Mouse (Mus musculus) stomach, embryonic 15.5 days (tissue): ENCODE results near the gene Sytl2. TPM values are rescaled to one million over a fixed set of nuclear protein-coding genes. Genes with fewer than 3 reads are reported as not detected.
A peak's percentile ranks its signal among the peaks of the same experiment; 100 is the strongest.

ENCODE experiments used
- ATAC-seq: fragments of 200-750 bp; cut with Nextera tagmentation; 2 replicates; pipeline ENCODE4 v1.8.0; 2017; ENCODE audit warnings: low read depth, moderate number of reproducible peaks, moderate TSS enrichment; ENCODE audit not compliant: insufficient read depth, low FRiP score
- H3K27ac ChIP-seq: fragments of 300-500 bp; sonication (generic); 2 replicates; pipeline ENCODE4 v1.5.1; 2015; ENCODE audit warnings: mild to moderate bottlenecking, inconsistent platforms
- H3K27me3 ChIP-seq: fragments of 300-500 bp; sonication (generic); replicated peaks from 2 replicates; pipeline ENCODE4 v1.6.1; 2015; ENCODE audit warnings: inconsistent platforms
- H3K36me3 ChIP-seq: fragments of 300-500 bp; sonication (generic); 2 replicates; pipeline ENCODE4 v1.6.1; 2015; ENCODE audit warnings: inconsistent platforms
- H3K4me1 ChIP-seq: fragments of 300-500 bp; sonication (generic); 2 replicates; pipeline ENCODE4 v1.6.1; 2015; ENCODE audit warnings: inconsistent platforms
- H3K4me2 ChIP-seq: fragments of 300-500 bp; sonication (generic); 2 replicates; pipeline ENCODE4 v1.6.1; 2015; ENCODE audit warnings: mild to moderate bottlenecking, inconsistent platforms
- H3K4me3 ChIP-seq: fragments of 300-500 bp; sonication (generic); replicated peaks from 2 replicates; pipeline ENCODE4 v1.5.1; 2015; ENCODE audit warnings: inconsistent platforms
- H3K9ac ChIP-seq: fragments of 300-500 bp; sonication (generic); 2 replicates; pipeline ENCODE4 v1.6.1; 2015; ENCODE audit warnings: inconsistent platforms
- H3K9me3 ChIP-seq: fragments of 300-500 bp; sonication (generic); 2 replicates; pipeline ENCODE4 v1.6.1; 2016; ENCODE audit warnings: inconsistent platforms
- WGBS: fragments of 180-500 bp; shearing (Covaris S2); methylation state at CpG from one replicate; pipeline ENCODE4 v1.1.7; 2015; 5-methylcytosine and 5-hydroxymethylcytosine counted together
- polyA plus RNA-seq: library from polyadenylated mRNA; unstranded; fragments of >200 nt; fragmentation: Nextera tagmentation; extraction: Ambion mirVana; gene quantifications from 2 replicates; pipeline ENCODE4 v1.2.1, GENCODE M21; 2015

Sytl2 gene
- polyA plus RNA-seq, 1 experiment from 2014 or later: 16.5 TPM

DNA sequence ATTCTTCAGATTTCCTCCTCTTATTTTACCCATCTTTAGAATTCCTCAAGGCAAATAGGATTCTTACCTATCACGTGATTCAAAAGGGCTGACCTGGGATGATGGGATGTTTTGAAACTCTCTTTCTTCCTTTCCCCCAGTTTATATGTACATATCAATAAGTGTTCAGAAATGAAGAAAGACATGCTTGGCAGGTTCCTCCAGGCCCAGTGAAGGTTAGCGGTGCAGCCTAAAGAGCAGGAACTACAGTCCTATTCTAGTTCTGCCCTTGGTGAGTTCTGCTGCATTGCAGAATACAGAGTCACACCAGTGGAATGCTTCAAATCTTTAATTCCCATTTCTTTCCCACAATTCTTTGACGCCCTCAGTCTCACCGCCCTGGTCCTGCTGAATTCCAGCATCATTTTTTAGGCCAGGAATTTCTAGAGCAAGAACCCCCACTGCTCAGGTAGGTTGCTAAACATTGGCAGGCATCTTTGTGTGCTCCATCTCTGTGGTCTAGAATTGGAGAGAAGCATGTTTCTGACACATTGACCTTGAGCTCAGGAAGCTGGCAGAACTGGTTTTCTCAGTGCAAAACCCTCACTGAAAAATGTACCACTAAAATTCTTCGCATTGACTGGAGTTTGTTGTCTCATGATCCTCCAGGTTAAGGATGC is 45.9 kb downstream of the Sytl2 start:
- WGBS: 74% methylated on average over 5 of the region's 5 CpGs
- Histone ChIP-seq H3K4me2 (no peak overlapping the region), H3K36me3 (no peaks in the 10 kb centered on the region), H3K4me1 (no peaks in the 10 kb centered on the region), H3K27ac (no peak overlapping the region), H3K27me3 (no peaks in the 10 kb centered on the region), H3K9me3 (no peaks in the 10 kb centered on the region), H3K9ac (no peak overlapping the region), H3K4me3 (no peak overlapping the region)
- no peak for ATAC-seq

DNA sequence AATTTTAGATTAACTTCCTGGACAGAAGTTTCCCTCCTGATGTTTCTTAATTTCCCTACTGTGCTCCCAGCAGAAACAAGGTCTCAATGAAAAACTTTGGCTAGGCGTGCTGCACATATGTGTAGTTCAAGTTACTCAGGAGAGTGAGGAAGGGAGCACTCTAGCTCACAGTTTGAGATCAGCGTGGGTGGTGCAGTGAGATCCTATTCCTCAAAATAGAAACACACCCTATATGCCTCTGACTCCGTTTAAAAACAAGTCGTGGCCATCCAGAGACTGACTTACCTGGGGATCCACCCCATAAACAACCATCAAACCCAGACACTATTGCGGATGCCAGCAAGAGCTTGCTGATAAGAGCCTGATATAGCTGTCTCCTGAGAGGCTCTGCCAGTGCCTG is 47.0 kb downstream of the Sytl2 start:
- no peaks in the 10 kb centered on the region for H3K27me3 ChIP-seq
- no peaks in the 10 kb centered on the region for H3K4me1 ChIP-seq
- H3K36me3 ChIP-seq: no peaks in the 10 kb centered on the region
- H3K4me2 ChIP-seq: no peak overlapping the region
- no peak overlapping the region for H3K9ac ChIP-seq
- no peak overlapping the region for H3K4me3 ChIP-seq
- ATAC-seq: no peak
- 61% methylated on average over 5 of the region's 5 CpGs for WGBS
- no peak overlapping the region for H3K27ac ChIP-seq
- H3K9me3 ChIP-seq: no peaks in the 10 kb centered on the region

DNA sequence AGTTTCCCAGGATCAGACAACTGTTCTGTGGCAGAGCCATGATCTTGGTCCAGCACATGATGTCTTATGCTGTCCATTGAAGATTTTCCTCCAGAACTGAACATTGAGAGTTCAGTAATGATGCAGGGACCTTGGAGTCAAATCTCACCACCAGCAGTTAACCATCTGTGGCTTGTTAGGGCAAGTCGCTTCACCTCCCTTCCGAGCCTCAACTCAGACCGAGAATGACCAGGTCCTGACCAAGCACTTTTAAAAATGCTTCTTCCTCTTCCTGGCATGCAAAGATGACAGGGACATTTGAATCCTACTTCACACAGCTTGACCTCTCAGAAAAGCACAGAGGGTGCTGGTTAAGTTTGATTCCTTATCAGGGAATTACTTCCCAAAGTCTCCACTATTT is 50.1 kb downstream of the Sytl2 start:
- WGBS: 82% methylated on average over 3 of the region's 3 CpGs
- Histone ChIP-seq H3K4me2 (no peak overlapping the region), H3K9ac (no peak overlapping the region), H3K27me3 (no peaks in the 10 kb centered on the region), H3K4me3 (no peak overlapping the region), H3K4me1 (no peaks in the 10 kb centered on the region), H3K9me3 (no peaks in the 10 kb centered on the region), H3K27ac (no peak overlapping the region), H3K36me3 (no peaks in the 10 kb centered on the region)
- ATAC-seq: no peak

DNA sequence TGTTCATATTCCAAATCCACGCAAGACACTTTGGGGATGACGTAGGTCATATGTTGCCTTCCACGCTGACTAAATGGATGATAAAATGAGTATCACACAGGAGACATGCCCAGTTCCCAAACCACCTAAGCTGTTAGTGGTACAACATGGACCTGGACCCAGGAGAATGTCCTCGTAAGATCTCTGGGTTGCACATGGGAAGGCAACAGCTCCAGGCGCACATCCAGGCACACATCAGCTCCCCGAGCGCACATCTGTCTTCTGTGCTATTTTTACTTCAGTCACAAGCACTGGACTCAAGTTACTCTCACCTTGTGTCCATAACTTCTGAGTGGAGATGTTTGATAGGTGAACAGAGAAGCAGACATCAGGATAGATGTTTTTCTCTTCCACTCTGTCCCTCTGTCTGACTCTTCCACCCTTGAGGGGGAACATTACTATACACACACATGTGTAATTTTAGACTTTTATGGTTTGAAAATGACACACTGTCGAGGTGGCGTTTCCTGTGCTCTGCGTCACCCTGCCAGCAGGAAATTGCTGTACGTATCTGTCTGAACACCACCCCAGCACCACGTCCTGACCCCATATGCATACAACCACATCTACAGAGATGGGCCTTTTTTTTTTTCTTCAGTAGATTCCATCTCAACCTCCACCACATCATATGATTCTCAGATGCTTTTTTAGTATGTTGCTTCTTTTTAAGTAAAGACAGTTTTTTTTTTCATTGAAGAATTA is 51.6 kb downstream of the Sytl2 start:
- no peak for ATAC-seq
- Histone ChIP-seq H3K4me1 (no peaks in the 10 kb centered on the region), H3K9ac (no peak overlapping the region), H3K9me3 (no peaks in the 10 kb centered on the region), H3K4me2 (no peak overlapping the region), H3K27me3 (no peaks in the 10 kb centered on the region), H3K4me3 (no peak overlapping the region), H3K27ac (no peak overlapping the region), H3K36me3 (no peaks in the 10 kb centered on the region)
- WGBS: 77% methylated on average over 12 of the region's 12 CpGs

DNA sequence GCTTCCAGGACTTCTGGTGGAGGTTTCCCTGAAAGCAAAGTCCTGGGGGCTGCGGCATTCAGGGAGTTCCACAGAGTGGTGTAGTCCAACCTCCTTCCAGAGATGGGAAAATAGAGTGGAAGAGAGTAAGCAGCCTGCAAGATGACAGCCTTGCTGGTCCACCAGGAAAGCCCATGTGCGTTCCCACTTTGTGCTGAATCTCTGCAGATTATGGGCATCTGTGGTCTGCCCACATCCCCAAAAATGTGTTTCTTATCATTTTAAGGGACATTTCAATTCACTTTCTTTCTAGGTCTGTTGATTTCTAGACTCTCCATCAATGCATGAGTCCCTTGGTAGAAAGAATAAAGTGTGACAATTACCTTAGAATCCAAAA is 52.2 kb downstream of the Sytl2 start:
- Histone ChIP-seq H3K27me3 (no peaks in the 10 kb centered on the region), H3K36me3 (no peaks in the 10 kb centered on the region), H3K27ac (no peak overlapping the region), H3K4me1 (no peaks in the 10 kb centered on the region), H3K9me3 (no peaks in the 10 kb centered on the region), H3K4me3 (no peak overlapping the region), H3K4me2 (no peak overlapping the region), H3K9ac (no peak overlapping the region)
- WGBS: 90% methylated on average over 2 of the region's 2 CpGs
- ATAC-seq: no peak

DNA sequence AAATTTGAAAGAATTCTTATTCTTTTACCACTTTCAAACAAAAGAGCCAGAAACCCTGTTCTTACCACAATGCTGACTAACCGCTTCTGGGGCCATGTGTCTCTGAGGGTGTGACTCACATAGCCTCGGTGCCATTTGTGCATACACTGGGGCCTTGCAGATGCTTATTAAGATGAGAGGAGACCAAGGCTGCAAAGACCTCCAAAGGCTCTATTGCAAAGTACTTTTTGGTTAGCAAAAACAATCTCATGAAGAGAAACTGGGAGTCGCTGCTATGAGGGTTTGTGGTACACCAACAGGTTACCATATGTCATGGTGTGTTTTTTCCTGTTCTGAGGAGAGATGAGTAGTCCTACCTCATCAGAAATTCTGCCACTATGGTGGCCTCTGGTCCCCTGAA is 53.4 kb downstream of the Sytl2 start:
- Histone ChIP-seq H3K4me1 (no peaks in the 10 kb centered on the region), H3K9me3 (no peaks in the 10 kb centered on the region), H3K4me2 (no peak overlapping the region), H3K27me3 (no peaks in the 10 kb centered on the region), H3K9ac (no peak overlapping the region), H3K36me3 (no peaks in the 10 kb centered on the region), H3K4me3 (no peak overlapping the region), H3K27ac (no peak overlapping the region)
- WGBS: 74% methylated on average over 3 of the region's 3 CpGs
- no peak for ATAC-seq

DNA sequence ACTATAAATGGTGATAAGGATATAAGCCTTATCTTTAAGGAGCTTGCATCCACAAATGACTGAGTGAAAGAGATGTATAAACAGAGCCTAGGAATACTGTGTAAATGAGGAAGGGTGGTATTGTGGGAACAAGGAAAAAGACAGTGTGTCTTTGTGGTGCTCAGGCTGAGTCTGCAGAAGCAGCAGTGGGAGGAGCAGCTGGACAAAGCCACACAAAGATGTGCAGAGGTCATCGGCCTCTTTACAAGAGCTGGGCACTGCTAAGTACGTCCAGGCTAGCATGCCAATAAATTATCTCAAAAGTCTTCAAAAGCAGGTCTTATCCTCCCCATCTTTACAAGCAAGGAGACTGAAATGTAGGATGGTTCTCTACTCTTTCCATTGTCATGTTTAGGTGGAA is 53.9 kb downstream of the Sytl2 start:
- Histone ChIP-seq H3K27ac (no peak overlapping the region), H3K4me2 (no peak overlapping the region), H3K27me3 (no peaks in the 10 kb centered on the region), H3K9me3 (no peaks in the 10 kb centered on the region), H3K9ac (no peak overlapping the region), H3K36me3 (no peaks in the 10 kb centered on the region), H3K4me1 (no peaks in the 10 kb centered on the region), H3K4me3 (no peak overlapping the region)
- ATAC-seq: no peak
- WGBS: 70% methylated on average over 2 of the region's 2 CpGs

DNA sequence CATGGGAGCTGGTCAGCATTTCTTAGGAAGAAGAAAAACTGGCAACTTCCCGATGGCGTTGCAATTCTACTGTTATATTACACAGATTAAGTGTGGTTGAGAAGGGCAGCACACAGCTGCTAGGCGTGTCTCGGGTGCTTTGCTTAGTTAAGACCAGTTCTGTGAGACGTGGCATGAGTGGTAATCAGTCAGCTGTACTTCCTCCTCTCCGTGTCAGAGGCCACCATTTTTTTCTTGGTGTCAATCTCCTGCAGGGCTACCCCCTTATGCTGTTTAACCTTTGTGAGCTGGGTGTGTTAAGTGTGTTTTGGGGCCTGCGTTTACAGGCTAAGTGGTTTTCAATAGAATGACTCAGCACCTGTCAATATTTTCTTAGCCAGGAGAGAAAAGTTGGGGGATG is 60.7 kb downstream of the Sytl2 start:
- Histone ChIP-seq H3K4me3 (no peak overlapping the region), H3K9ac (no peak overlapping the region), H3K27ac (peak overlapping the region; percentile 46; the same call in 1 of the 2 replicates), H3K27me3 (no peaks in the 10 kb centered on the region), H3K4me1 (no peaks in the 10 kb centered on the region), H3K9me3 (no peaks in the 10 kb centered on the region), H3K36me3 (no peaks in the 10 kb centered on the region), H3K4me2 (0 out of 2 replicates have a peak overlapping the region, but pooled peaks have one; percentile 16)
- peak; percentile 94 for ATAC-seq
- 35% methylated on average over 7 of the region's 7 CpGs for WGBS

DNA sequence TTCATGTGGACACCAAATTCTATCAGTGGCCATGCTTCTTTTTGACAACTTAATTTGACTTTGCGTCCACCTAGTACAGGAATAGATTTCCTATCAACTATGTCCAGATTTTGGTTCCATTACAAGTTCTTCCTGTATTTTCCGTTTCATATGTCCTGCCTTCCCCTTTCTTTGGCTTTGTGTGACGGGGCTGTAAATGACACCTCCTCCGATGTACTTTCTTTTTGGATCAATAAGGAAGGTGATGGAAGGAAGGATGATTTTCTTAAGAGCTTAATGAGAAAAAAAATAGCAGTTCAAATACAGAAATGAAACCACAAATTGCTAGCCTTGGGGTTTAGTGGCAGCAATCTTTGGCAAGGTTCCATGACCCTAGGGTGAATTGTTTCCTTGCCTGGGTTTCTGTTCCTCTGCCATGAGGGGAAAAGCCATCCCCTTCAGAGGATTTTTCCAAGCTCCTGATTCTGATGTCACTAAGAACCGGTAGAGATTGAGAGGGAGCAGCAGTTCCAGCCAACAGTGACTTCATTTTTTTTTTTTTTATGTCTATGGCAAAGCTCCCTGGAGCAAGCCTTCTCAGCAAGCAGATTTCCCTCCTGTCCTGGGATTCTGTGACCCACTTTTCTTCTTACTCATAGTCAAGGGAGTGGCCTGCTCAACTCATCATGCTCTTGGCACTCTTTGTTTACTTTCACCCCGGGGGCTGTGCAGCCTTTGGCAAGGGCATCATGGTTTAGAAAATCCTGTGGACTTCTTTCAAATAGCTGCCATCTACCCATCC is 68.2 kb downstream of the Sytl2 start:
- no peak for ATAC-seq
- H3K4me2 ChIP-seq: no peak overlapping the region
- no peak overlapping the region for H3K9ac ChIP-seq
- 67% methylated on average over 6 of the region's 6 CpGs for WGBS
- no peak overlapping the region for H3K4me3 ChIP-seq
- no peaks in the 10 kb centered on the region for H3K27me3 ChIP-seq
- H3K27ac ChIP-seq: no peak overlapping the region
- H3K36me3 ChIP-seq: no peaks in the 10 kb centered on the region
- H3K4me1 ChIP-seq: peaks cover 9% of the 10 kb centered on the region; the same call in 1 of the 2 replicates
- H3K9me3 ChIP-seq: no peaks in the 10 kb centered on the region

DNA sequence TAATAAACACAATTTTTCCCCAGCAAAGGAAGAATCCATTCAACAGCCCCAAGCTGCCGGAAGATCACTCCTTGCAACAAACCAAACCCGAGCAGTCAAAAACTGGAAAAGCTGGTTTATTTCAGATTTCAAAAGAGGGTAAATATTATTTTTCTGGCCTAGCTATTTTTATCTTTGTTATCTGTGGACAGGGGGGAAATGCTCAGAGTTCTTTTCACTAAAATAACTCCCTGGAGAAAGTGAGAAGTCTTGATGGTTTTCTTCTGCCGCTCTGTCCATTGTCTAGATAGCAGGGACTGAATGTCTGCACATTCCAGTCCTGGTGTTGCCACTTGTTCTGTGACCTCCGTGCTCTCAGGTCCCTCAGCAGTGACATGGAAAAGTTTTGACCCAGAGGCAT is 70.8 kb downstream of the Sytl2 start:
- 27% methylated on average over 4 of the region's 4 CpGs for WGBS
- H3K9ac ChIP-seq: no peak overlapping the region
- no peaks in the 10 kb centered on the region for H3K9me3 ChIP-seq
- H3K27ac ChIP-seq: peak overlapping the region; percentile 68
- H3K4me1 ChIP-seq: peaks cover 9% of the 10 kb centered on the region; the same call in 1 of the 2 replicates
- H3K4me2 ChIP-seq: no peak overlapping the region
- H3K27me3 ChIP-seq: no peaks in the 10 kb centered on the region
- no peaks in the 10 kb centered on the region for H3K36me3 ChIP-seq
- H3K4me3 ChIP-seq: no peak overlapping the region
- peak; percentile 66 for ATAC-seq

DNA sequence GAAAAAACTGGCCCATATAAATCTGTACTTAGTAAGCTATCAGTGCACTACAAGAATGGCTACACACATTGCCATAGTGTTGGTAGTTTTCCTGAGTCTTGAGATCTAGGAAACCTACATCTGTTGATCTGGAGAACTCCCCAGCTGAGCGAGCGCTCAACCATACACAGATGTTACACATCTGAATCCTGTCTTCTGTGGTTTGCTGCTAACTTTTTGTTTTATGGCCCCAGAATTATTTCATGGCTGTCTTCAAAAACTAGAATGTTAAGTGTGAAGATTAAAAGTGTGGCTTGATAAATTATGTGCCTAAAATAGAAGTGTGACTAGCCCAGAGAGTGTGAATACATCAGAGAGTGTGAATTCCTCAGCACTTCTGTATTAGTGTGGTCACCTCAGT is 82.4 kb downstream of the Sytl2 start:
- Histone ChIP-seq H3K27ac (no peak overlapping the region), H3K4me2 (no peak overlapping the region), H3K9me3 (no peaks in the 10 kb centered on the region), H3K9ac (no peak overlapping the region), H3K36me3 (no peaks in the 10 kb centered on the region), H3K27me3 (no peaks in the 10 kb centered on the region), H3K4me3 (no peak overlapping the region), H3K4me1 (no peaks in the 10 kb centered on the region)
- no peak for ATAC-seq
- 56% methylated on average over 2 of the region's 2 CpGs for WGBS

DNA sequence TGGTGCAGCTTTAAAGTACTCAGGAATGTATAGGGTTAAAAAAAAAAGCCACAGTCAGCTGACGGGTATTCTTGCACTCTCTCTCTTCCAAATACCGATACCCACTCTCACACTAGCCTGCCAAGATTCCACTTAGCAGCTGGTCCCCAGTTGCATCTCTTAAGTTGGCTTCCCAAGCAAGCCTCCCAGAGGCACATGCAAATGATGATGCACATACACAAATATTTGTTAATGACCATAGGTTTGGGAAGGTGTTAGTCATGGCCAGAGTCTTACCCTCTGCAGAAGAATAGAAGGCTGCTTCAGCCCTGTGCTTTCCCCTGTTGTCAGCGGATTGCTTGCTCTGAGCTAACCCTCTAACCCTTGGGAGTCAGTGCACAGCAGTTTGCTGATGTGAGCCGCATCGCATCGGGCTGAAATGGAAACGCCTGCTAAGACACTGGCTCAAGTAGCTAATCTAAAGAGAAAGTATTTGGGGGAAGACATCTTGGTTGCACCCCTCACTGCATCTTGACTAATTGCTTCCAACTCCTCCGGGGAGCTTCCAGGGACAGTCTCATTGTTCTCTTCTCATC is 84.9 kb downstream of the Sytl2 start:
- Histone ChIP-seq H3K4me2 (peak overlapping the region; percentile 11; the same call in 1 of the 2 replicates), H3K9me3 (no peaks in the 10 kb centered on the region), H3K27me3 (no peaks in the 10 kb centered on the region), H3K27ac (no peak overlapping the region), H3K36me3 (no peaks in the 10 kb centered on the region), H3K9ac (no peak overlapping the region), H3K4me1 (no peaks in the 10 kb centered on the region), H3K4me3 (no peak overlapping the region)
- WGBS: 7% methylated on average over 8 of the region's 8 CpGs
- no peak for ATAC-seq
